Mouse (Mus musculus) activated CD4-positive, CD25-positive, alpha-beta regulatory T cell, adult 4 months (primary cell): ENCODE data around the gene Cd3e. TPM values are rescaled to one million over a fixed set of nuclear protein-coding genes. Genes with fewer than 3 reads are reported as not detected.
"Not testable (repeated sequence)": the region's sequence is repeated elsewhere in the genome, so short reads cannot be mapped to it uniquely, and the experiment has no call there.

Experiments
- ATAC-seq: one replicate; pipeline ENCODE4 v1.8.0; 2017
- polyA plus RNA-seq, 2 experiments: library from polyadenylated mRNA; unstranded; fragments of 100-300 nt; shearing (Covaris generic); gene quantifications; one replicate each; pipeline ENCODE4 v1.2.1; 2017

Cd3e gene
- polyA plus RNA-seq, 2 experiments from 2014 or later, result 791 to 1,491 TPM

GRCm38 (mm10) chr9:44977813-44978212 is 31.6 kb downstream of the Cd3e start:
- ATAC-seq, result no peak

DNA sequence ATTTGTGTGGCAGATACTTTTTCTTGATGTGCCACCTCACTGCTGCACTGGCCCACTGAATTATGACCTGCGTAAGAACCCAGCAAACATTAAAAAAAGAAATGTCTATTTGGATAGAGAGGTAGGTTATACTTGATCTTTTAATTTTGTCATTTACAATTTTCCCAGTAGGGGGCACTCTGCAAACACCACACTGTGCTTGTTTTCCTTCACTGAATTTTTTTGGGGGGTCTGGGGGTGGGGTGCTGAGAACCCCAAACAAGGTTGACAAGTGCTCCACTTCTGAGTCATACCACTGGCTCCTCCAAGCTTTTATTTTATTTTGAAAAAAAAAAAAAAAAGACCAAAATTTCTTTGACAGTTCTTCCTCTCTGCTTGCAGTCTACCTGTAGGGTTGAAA is 40.0 kb downstream of the Cd3e start:
- ATAC-seq, result no peak

GRCm38 (mm10) chr9:44967763-44968162 is 41.7 kb downstream of the Cd3e start:
- ATAC-seq, result not testable (repeated sequence)

DNA sequence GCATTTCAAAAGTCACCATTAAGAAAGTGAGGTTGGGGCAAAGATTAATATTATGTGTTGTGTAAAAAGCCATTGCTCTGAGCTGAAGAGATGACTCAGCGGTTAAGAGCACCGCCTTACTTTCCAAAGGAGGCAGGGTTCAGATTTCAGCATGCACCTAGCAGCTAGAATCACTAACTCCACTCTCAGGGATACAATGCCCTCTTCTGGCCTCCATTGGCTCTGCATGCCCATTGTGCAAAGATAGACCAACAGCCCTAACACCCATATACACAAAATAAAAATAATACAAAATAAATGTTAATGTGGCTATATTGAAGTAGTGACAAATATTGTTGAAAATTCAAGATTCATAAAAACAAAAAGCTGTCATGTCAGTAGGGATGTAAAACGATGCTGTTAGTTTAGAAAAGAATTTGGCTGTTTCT is 42.6 kb downstream of the Cd3e start:
- peak; percentile 51 for ATAC-seq

GRCm38 (mm10) chr9:44965833-44966466 is 43.5 kb downstream of the Cd3e start:
- no peak for ATAC-seq

- peak; percentile 84 for ATAC-seq
These were observed 44.1 kb downstream of the Cd3e start, which contains the start of gene Ube4a for GRCm38 (mm10) chr9:44965126-44965832. Gene Ube4a (minus strand): TSS chr9:44965600.

GRCm38 (mm10) chr9:44954432-44954831 is 55.0 kb downstream of the Cd3e start:
- peak; percentile 71 for ATAC-seq

Other genes starting within 250 kb of the Cd3e start
- 10 to 100 TPM; 83.9 to 84.2 TPM for gene Arcn1, start 241.8 kb downstream of the Cd3e start, polyA plus RNA-seq
- 10 to 100 TPM; 62.3 to 65.5 TPM for gene Ift46, start 241.7 kb downstream of the Cd3e start, polyA plus RNA-seq
- gene Tmem25, start 210.3 kb downstream of the Cd3e start, polyA plus RNA-seq, result 1 to 10 TPM in 1 of 2 experiments, under 1 TPM in 1; 0.34 to 1.5 TPM
- gene Ttc36, start 206.6 kb downstream of the Cd3e start, polyA plus RNA-seq, result under 1 TPM in 1 of 2 experiments, not detected in 1; 0.77 TPM
- gene Kmt2a, start 128.3 kb downstream of the Cd3e start, polyA plus RNA-seq, result 10 to 100 TPM; 28.7 to 31.1 TPM
- 100 to 1,000 TPM; 538 to 670 TPM for gene Atp5l, start 88.9 kb downstream of the Cd3e start, polyA plus RNA-seq
- gene Ube4a, start 44.0 kb downstream of the Cd3e start, polyA plus RNA-seq, result 10 to 100 TPM; 34.0 to 38.4 TPM
- 1,000 to 10,000 TPM; 1,430 to 1,870 TPM for gene Cd3g, start 29.2 kb downstream of the Cd3e start, polyA plus RNA-seq
- gene Cd3d, start 27.8 kb downstream of the Cd3e start, polyA plus RNA-seq, result 1,000 to 10,000 TPM in 1 of 2 experiments, 100 to 1,000 TPM in 1; 682 to 1,081 TPM
- not detected for gene Mpzl2, start 30.2 kb upstream of the Cd3e start, polyA plus RNA-seq
- 10 to 100 TPM; 10.2 to 11.9 TPM for gene Mpzl3, start 45.6 kb upstream of the Cd3e start, polyA plus RNA-seq
- 10 to 100 TPM in 1 of 2 experiments, 1 to 10 TPM in 1; 8.3 to 19.6 TPM for gene Jaml, start 69.6 kb upstream of the Cd3e start, polyA plus RNA-seq
- under 1 TPM; 0.19 to 0.42 TPM for gene Scn2b, start 108.2 kb upstream of the Cd3e start, polyA plus RNA-seq
- not detected for gene Scn4b, start 128.8 kb upstream of the Cd3e start, polyA plus RNA-seq
- gene BC049352, start 172.4 kb upstream of the Cd3e start, polyA plus RNA-seq, result 1 to 10 TPM; 2.2 to 2.8 TPM
- gene Tmprss4, start 194.5 kb upstream of the Cd3e start, polyA plus RNA-seq, result not detected